12 mouse cellular contexts compared by ENCODE assay signal in genomic region chr2:50347486-50348265, GRCm38 (mm10). TPM values are rescaled to one million over a fixed set of nuclear protein-coding genes. Genes with fewer than 3 reads are reported as not detected.
DNase-seq lines count a peak whose midpoint lies in the region; ATAC-seq and TF ChIP-seq lines count a peak whose summit lies in the region.
"Had no signal": no experiment of that assay in that cellular context is flagged by ENCODE, and none has a peak within 500 bp of the region (broad histone marks: within the 10 kb centered on the region; RNA-seq: fewer than 3 reads in every experiment).

No protein-coding gene starts in this region.

- no peak overlapping the region for H3K4me3 ChIP-seq in lung, embryonic 14.5 days (ENCODE audit: low read depth, low read length)
- H3K4me3 ChIP-seq in lung, adult 2 months (replicated peaks; ENCODE audit: extremely low read depth, low read depth, low read length), result no peak overlapping the region
- no peak overlapping the region for H3K4me3 ChIP-seq in hindbrain, postnatal 0 days (ENCODE audit: low read length)
- H3K4me3 ChIP-seq in limb, embryonic 15.5 days, result no peak overlapping the region
- H3K4me3 ChIP-seq in midbrain, embryonic 14.5 days (replicated peaks; ENCODE audit: low read depth, low read length), result no peak overlapping the region
- H3K4me3 ChIP-seq: erythroblast, embryonic 14.5 days had no signal

- peak; percentile 89 for ATAC-seq in lung, embryonic 14.5 days (ENCODE audit: insufficient read depth)
- ATAC-seq in hindbrain, postnatal 0 days, result peak; percentile 74
- no peak for ATAC-seq in limb, embryonic 15.5 days (ENCODE audit: insufficient number of reproducible peaks, low FRiP score, low TSS enrichment, low read depth)
- no peak for ATAC-seq in midbrain, embryonic 14.5 days (ENCODE audit: low FRiP score, low TSS enrichment)

- WGBS in lung, embryonic 14.5 days, result 62% methylated on average over 10 of the region's 10 CpGs
- 82% methylated on average over 10 of the region's 10 CpGs for WGBS in lung, adult 2 months
- 65% methylated on average over 10 of the region's 10 CpGs for WGBS in hindbrain, postnatal 0 days
- 26% methylated on average over 10 of the region's 10 CpGs for WGBS in limb, embryonic 15.5 days
- 83% methylated on average over 10 of the region's 10 CpGs for WGBS in midbrain, embryonic 14.5 days

- no peak for TF ChIP-seq POLR2A in lung, adult 2 months (IDR thresholded peaks at IDR 0.05; ENCODE audit: borderline replicate concordance, extremely low read depth, low read depth, low read length)

- TF ChIP-seq CTCF in lung, embryonic 14.5 days (IDR thresholded peaks at IDR 0.05; ENCODE audit: low read depth), result no peak
- TF ChIP-seq CTCF in lung, adult 2 months (IDR thresholded peaks at IDR 0.05; ENCODE audit: insufficient read depth, low read length), result no peak
- TF ChIP-seq CTCF in hindbrain, postnatal 0 days (IDR thresholded peaks at IDR 0.05; ENCODE audit: low read depth), result no peak

- no peak overlapping the region for H3K9ac ChIP-seq in lung, embryonic 14.5 days
- H3K9ac ChIP-seq in hindbrain, postnatal 0 days (replicated peaks; ENCODE audit: low read length), result no peak overlapping the region
- no peak overlapping the region for H3K9ac ChIP-seq in limb, embryonic 15.5 days
- no peak overlapping the region for H3K9ac ChIP-seq in midbrain, embryonic 14.5 days (replicated peaks; ENCODE audit: low read length)

- no peaks in the 10 kb centered on the region for H3K27me3 ChIP-seq in lung, embryonic 14.5 days (ENCODE audit: insufficient read depth, low read length)
- H3K27me3 ChIP-seq in hindbrain, postnatal 0 days (ENCODE audit: insufficient read depth, low read length), result no peaks in the 10 kb centered on the region
- no peaks in the 10 kb centered on the region for H3K27me3 ChIP-seq in limb, embryonic 15.5 days
- H3K27me3 ChIP-seq in midbrain, embryonic 14.5 days (ENCODE audit: control insufficient read depth, insufficient read depth, low read length), result no peaks in the 10 kb centered on the region

- H3K27ac ChIP-seq in lung, embryonic 14.5 days (ENCODE audit: low read depth), result no peak overlapping the region; the same call in 1 of the 2 replicates
- no peak overlapping the region for H3K27ac ChIP-seq in hindbrain, postnatal 0 days
- H3K27ac ChIP-seq in limb, embryonic 15.5 days, result peak overlapping the region; percentile 50; the same call in 1 of the 2 replicates
- no peak overlapping the region for H3K27ac ChIP-seq in midbrain, embryonic 14.5 days (replicated peaks; ENCODE audit: low read depth, low read length)

- H3K36me3 ChIP-seq in lung, embryonic 14.5 days (ENCODE audit: insufficient read depth), result no peaks in the 10 kb centered on the region
- no peaks in the 10 kb centered on the region for H3K36me3 ChIP-seq in hindbrain, postnatal 0 days (ENCODE audit: insufficient read depth, low read length)
- no peaks in the 10 kb centered on the region for H3K36me3 ChIP-seq in limb, embryonic 15.5 days
- H3K36me3 ChIP-seq in midbrain, embryonic 14.5 days (ENCODE audit: control insufficient read depth, insufficient read depth, low read length), result no peaks in the 10 kb centered on the region

- no peaks in the 10 kb centered on the region for H3K9me3 ChIP-seq in lung, embryonic 14.5 days (ENCODE audit: low read depth, low read length)
- no peaks in the 10 kb centered on the region for H3K9me3 ChIP-seq in hindbrain, postnatal 0 days (ENCODE audit: low read length)
- no peaks in the 10 kb centered on the region for H3K9me3 ChIP-seq in limb, embryonic 15.5 days
- H3K9me3 ChIP-seq in midbrain, embryonic 14.5 days (ENCODE audit: control insufficient read depth, low read length), result no peaks in the 10 kb centered on the region

- H3K4me2 ChIP-seq in lung, embryonic 14.5 days, result no peak overlapping the region
- no peak overlapping the region for H3K4me2 ChIP-seq in hindbrain, postnatal 0 days (ENCODE audit: low read depth, low read length)
- no peak overlapping the region for H3K4me2 ChIP-seq in limb, embryonic 15.5 days
- no peak overlapping the region for H3K4me2 ChIP-seq in midbrain, embryonic 14.5 days (ENCODE audit: low read length)

- no peaks in the 10 kb centered on the region for H3K4me1 ChIP-seq in lung, embryonic 14.5 days (ENCODE audit: insufficient read depth)
- no peaks in the 10 kb centered on the region for H3K4me1 ChIP-seq in lung, adult 2 months (ENCODE audit: control insufficient read depth, insufficient read depth, low read length)
- no peaks in the 10 kb centered on the region for H3K4me1 ChIP-seq in hindbrain, postnatal 0 days (ENCODE audit: insufficient read depth, low read length)
- peaks cover 4% of the 10 kb centered on the region for H3K4me1 ChIP-seq in limb, embryonic 15.5 days
- H3K4me1 ChIP-seq in midbrain, embryonic 14.5 days (ENCODE audit: control insufficient read depth, insufficient read depth, low read length), result no peaks in the 10 kb centered on the region

- DNase-seq in lung, embryonic 14.5 days, result peak; percentile 89
- no peak for DNase-seq in lung, adult 2 months
- DNase-seq in embryo, embryonic 11 days, result peak; percentile 78
- peak; percentile 70 for DNase-seq in hindbrain, postnatal 0 days (ENCODE audit: low spot score)
- DNase-seq in gastrocnemius, postnatal 4 days (ENCODE audit: low spot score in 2 of 2), result no peak
- DNase-seq in midbrain, embryonic 14.5 days, result no peak
- DNase-seq in gastrocnemius, postnatal 10 days, result no peak
- DNase-seq: cerebellum, adult 2 months; heart, adult 11 months; lung, postnatal 10 days had no signal

RNA-seq across cellular contexts. Expression of gene Mmadhc, which starts 51.1 kb away (rescaled TPM):
- polyA plus RNA-seq in lung, embryonic 14.5 days (2014; fragmentation: Nextera tagmentation; extraction: Ambion mirVana), result 152 and 160 TPM in 2 replicates
- polyA plus RNA-seq in lung, adult 2 months (2012; rRNA removed), result 28.6 and 36.3 TPM in 2 replicates
- total RNA-seq in hindbrain, postnatal 0 days (2014; rRNA removed), result 65.5 and 71.0 TPM in 2 replicates
- polyA plus RNA-seq in hindbrain, postnatal 0 days (2015; fragmentation: Nextera tagmentation; extraction: Ambion mirVana), result 132 and 139 TPM in 2 replicates
- polyA plus RNA-seq in limb, embryonic 15.5 days (2015; fragmentation: Nextera tagmentation; extraction: Ambion mirVana), result 171 and 172 TPM in 2 replicates
- total RNA-seq in gastrocnemius, postnatal 4 days (2021), result 100 to 1,000 TPM; 114 to 115 TPM
- 148 and 150 TPM in 2 replicates for polyA plus RNA-seq in midbrain, embryonic 14.5 days (2014; fragmentation: Nextera tagmentation; extraction: Ambion mirVana)
- total RNA-seq in gastrocnemius, postnatal 10 days (2021), result 100 to 1,000 TPM; 103 to 121 TPM

Comparison
In these comparisons a context has a peak if more than half of its experiments do, and no peak if none do; other contexts are left out.
1. DNase-seq: peak in lung, embryonic 14.5 days (single experiment), embryo, embryonic 11 days (single experiment) and hindbrain, postnatal 0 days (single experiment); none in lung, adult 2 months (single experiment), gastrocnemius, postnatal 4 days (0 of 2), midbrain, embryonic 14.5 days (single experiment) and gastrocnemius, postnatal 10 days (single experiment).
2. ATAC-seq: peak in lung, embryonic 14.5 days (single experiment) and hindbrain, postnatal 0 days (single experiment); none in limb, embryonic 15.5 days (single experiment) and midbrain, embryonic 14.5 days (single experiment).